Mouse (Mus musculus): ENCODE results near the gene Rpl18. TPM values are rescaled to one million over a fixed set of nuclear protein-coding genes. Genes with fewer than 3 reads are reported as not detected.

The Rpl18 gene
- polyA plus RNA-seq, 1 experiment from 2014 or later: 1,450 TPM

- H3K36me3 ChIP-seq (ENCODE audit: control insufficient read depth, insufficient read depth, low read length): no peaks in the 10 kb centered on the region
- H3K9me3 ChIP-seq (ENCODE audit: control insufficient read depth, low read length): no peaks in the 10 kb centered on the region
- no peak overlapping the region for H3K27ac ChIP-seq (ENCODE audit: low read depth)
- no peak overlapping the region for H3K4me3 ChIP-seq (ENCODE audit: low read depth, low read length)
- ATAC-seq (replicated peaks; ENCODE audit: low FRiP score, low TSS enrichment, low read depth) (no peak), DNase-seq (ENCODE audit: low spot score) (no peak)
- peaks cover 19% of the 10 kb centered on the region for H3K27me3 ChIP-seq (replicated peaks; ENCODE audit: control insufficient read depth, insufficient read depth, low read length)
- H3K4me1 ChIP-seq (replicated peaks; ENCODE audit: control insufficient read depth, insufficient read depth, low read length): peaks cover 2% of the 10 kb centered on the region
- H3K9ac ChIP-seq (ENCODE audit: low read length): no peak overlapping the region
- 14% methylated on average over 6 of the region's 6 CpGs for WGBS
- no peak overlapping the region for H3K4me2 ChIP-seq (ENCODE audit: low read length)
These were observed 20.2 kb upstream of the Rpl18 start for GRCm38 (mm10) chr7:45695098-45695497.

DNA sequence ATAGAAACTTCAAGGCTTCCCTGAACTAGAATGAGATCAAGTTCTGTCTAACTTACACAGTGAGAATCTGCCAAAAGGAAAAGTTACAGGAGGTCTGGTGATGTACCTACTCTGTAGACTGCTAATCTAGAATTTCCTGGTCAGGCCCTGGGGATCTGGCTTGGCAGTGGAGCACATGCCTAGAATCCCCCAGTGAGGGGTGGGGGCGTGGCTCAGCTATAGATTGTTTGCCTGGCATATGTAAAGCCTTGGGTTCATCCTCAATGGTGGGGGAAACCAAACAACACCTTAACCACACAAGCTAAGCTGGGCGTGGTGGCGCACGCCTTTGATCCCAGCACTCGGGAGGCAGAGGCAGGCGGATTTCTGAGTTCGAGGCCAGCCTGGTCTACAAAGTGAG lies 17.4 kb upstream of the Rpl18 start:
- DNase-seq (ENCODE audit: low spot score) (no peak), ATAC-seq (replicated peaks; ENCODE audit: low FRiP score, low TSS enrichment, low read depth) (no peak)
- Histone ChIP-seq H3K9me3 (ENCODE audit: control insufficient read depth, low read length) (no peaks in the 10 kb centered on the region), H3K27ac (ENCODE audit: low read depth) (no peak overlapping the region), H3K27me3 (replicated peaks; ENCODE audit: control insufficient read depth, insufficient read depth, low read length) (peaks cover 23% of the 10 kb centered on the region), H3K9ac (ENCODE audit: low read length) (no peak overlapping the region), H3K4me3 (ENCODE audit: low read depth, low read length) (no peak overlapping the region), H3K4me1 (replicated peaks; ENCODE audit: control insufficient read depth, insufficient read depth, low read length) (peaks cover 7% of the 10 kb centered on the region), H3K36me3 (ENCODE audit: control insufficient read depth, insufficient read depth, low read length) (no peaks in the 10 kb centered on the region), H3K4me2 (ENCODE audit: low read length) (no peak overlapping the region)
- 87% methylated on average over 6 of the region's 7 CpGs for WGBS

- no peak for DNase-seq (ENCODE audit: low spot score)
- Histone ChIP-seq H3K27ac (ENCODE audit: low read depth) (no peak within 1 kb of the TSS), H3K9ac (ENCODE audit: low read length) (peak within 1 kb of the TSS; percentile 23; the same call in 1 of the 2 replicates), H3K9me3 (ENCODE audit: control insufficient read depth, low read length) (no peaks in the 10 kb centered on the region), H3K4me2 (ENCODE audit: low read length) (peak within 1 kb of the TSS; percentile 71), H3K27me3 (replicated peaks; ENCODE audit: control insufficient read depth, insufficient read depth, low read length) (peaks cover 23% of the 10 kb centered on the region), H3K36me3 (ENCODE audit: control insufficient read depth, insufficient read depth, low read length) (no peaks in the 10 kb centered on the region), H3K4me1 (replicated peaks; ENCODE audit: control insufficient read depth, insufficient read depth, low read length) (peaks cover 14% of the 10 kb centered on the region), H3K4me3 (ENCODE audit: low read depth, low read length) (peak within 1 kb of the TSS; percentile 35)
- 2% methylated on average over 36 of the region's 36 CpGs for WGBS
- ATAC-seq (replicated peaks; ENCODE audit: low FRiP score, low TSS enrichment, low read depth): no peak
These were observed 15.6 kb upstream of the Rpl18 start, which contains the start of gene Car11 for GRCm38 (mm10) chr7:45699523-45700141. TSS of gene Car11 (plus strand) at chr7:45699843.

- WGBS: 2% methylated on average over 20 of the region's 20 CpGs
- ATAC-seq (replicated peaks; ENCODE audit: low FRiP score, low TSS enrichment, low read depth) (no peak), DNase-seq (ENCODE audit: low spot score) (peak; percentile 85)
- peak overlapping the region; percentile 71 for H3K4me2 ChIP-seq (ENCODE audit: low read length)
- no peaks in the 10 kb centered on the region for H3K9me3 ChIP-seq (ENCODE audit: control insufficient read depth, low read length)
- peaks cover 17% of the 10 kb centered on the region for H3K4me1 ChIP-seq (replicated peaks; ENCODE audit: control insufficient read depth, insufficient read depth, low read length)
- H3K27ac ChIP-seq (ENCODE audit: low read depth): no peak overlapping the region
- H3K9ac ChIP-seq (ENCODE audit: low read length): peak overlapping the region; percentile 23; the same call in 1 of the 2 replicates
- H3K36me3 ChIP-seq (ENCODE audit: control insufficient read depth, insufficient read depth, low read length): no peaks in the 10 kb centered on the region
- peaks cover 23% of the 10 kb centered on the region for H3K27me3 ChIP-seq (replicated peaks; ENCODE audit: control insufficient read depth, insufficient read depth, low read length)
- H3K4me3 ChIP-seq (ENCODE audit: low read depth, low read length): peak overlapping the region; percentile 35
These were observed 14.8 kb upstream of the Rpl18 start for GRCm38 (mm10) chr7:45700301-45701015.

GRCm38 (mm10) chr7:45701072-45701471 lies 14.2 kb upstream of the Rpl18 start:
- WGBS: 30% methylated on average over 11 of the region's 11 CpGs
- no peak overlapping the region for H3K27ac ChIP-seq (ENCODE audit: low read depth)
- peak overlapping the region; percentile 35; the same call in 1 of the 2 replicates for H3K4me3 ChIP-seq (ENCODE audit: low read depth, low read length)
- H3K9me3 ChIP-seq (ENCODE audit: control insufficient read depth, low read length): no peaks in the 10 kb centered on the region
- DNase-seq (ENCODE audit: low spot score) (no peak), ATAC-seq (replicated peaks; ENCODE audit: low FRiP score, low TSS enrichment, low read depth) (no peak)
- H3K36me3 ChIP-seq (ENCODE audit: control insufficient read depth, insufficient read depth, low read length): no peaks in the 10 kb centered on the region
- H3K27me3 ChIP-seq (replicated peaks; ENCODE audit: control insufficient read depth, insufficient read depth, low read length): peaks cover 23% of the 10 kb centered on the region
- peak overlapping the region; percentile 71 for H3K4me2 ChIP-seq (ENCODE audit: low read length)
- H3K9ac ChIP-seq (ENCODE audit: low read length): peak overlapping the region; percentile 34; the same call in 1 of the 2 replicates
- H3K4me1 ChIP-seq (replicated peaks; ENCODE audit: control insufficient read depth, insufficient read depth, low read length): peaks cover 23% of the 10 kb centered on the region

GRCm38 (mm10) chr7:45701607-45702006 lies 13.7 kb upstream of the Rpl18 start:
- Histone ChIP-seq H3K27ac (ENCODE audit: low read depth) (no peak overlapping the region), H3K4me1 (replicated peaks; ENCODE audit: control insufficient read depth, insufficient read depth, low read length) (peaks cover 25% of the 10 kb centered on the region), H3K4me2 (ENCODE audit: low read length) (peak overlapping the region; percentile 71), H3K27me3 (replicated peaks; ENCODE audit: control insufficient read depth, insufficient read depth, low read length) (peaks cover 23% of the 10 kb centered on the region), H3K36me3 (ENCODE audit: control insufficient read depth, insufficient read depth, low read length) (no peaks in the 10 kb centered on the region), H3K4me3 (ENCODE audit: low read depth, low read length) (peak overlapping the region; percentile 35; the same call in 1 of the 2 replicates), H3K9me3 (ENCODE audit: control insufficient read depth, low read length) (no peaks in the 10 kb centered on the region), H3K9ac (ENCODE audit: low read length) (no peak overlapping the region)
- no peak for DNase-seq (ENCODE audit: low spot score)
- WGBS: 88% methylated on average over 11 of the region's 11 CpGs
- no peak for ATAC-seq (replicated peaks; ENCODE audit: low FRiP score, low TSS enrichment, low read depth)

- ATAC-seq (replicated peaks; ENCODE audit: low FRiP score, low TSS enrichment, low read depth): no peak
These were observed 12.9 kb upstream of the Rpl18 start for GRCm38 (mm10) chr7:45702316-45702715.

GRCm38 (mm10) chr7:45702809-45703520 lies 12.3 kb upstream of the Rpl18 start:
- no peak for DNase-seq (ENCODE audit: low spot score)
- Histone ChIP-seq H3K9ac (ENCODE audit: low read length) (no peak overlapping the region), H3K9me3 (ENCODE audit: control insufficient read depth, low read length) (no peaks in the 10 kb centered on the region), H3K27ac (ENCODE audit: low read depth) (no peak overlapping the region), H3K4me3 (ENCODE audit: low read depth, low read length) (no peak overlapping the region), H3K4me1 (replicated peaks; ENCODE audit: control insufficient read depth, insufficient read depth, low read length) (peaks cover 36% of the 10 kb centered on the region), H3K36me3 (ENCODE audit: control insufficient read depth, insufficient read depth, low read length) (no peaks in the 10 kb centered on the region), H3K27me3 (replicated peaks; ENCODE audit: control insufficient read depth, insufficient read depth, low read length) (peaks cover 23% of the 10 kb centered on the region), H3K4me2 (ENCODE audit: low read length) (no peak overlapping the region; the same call in 1 of the 2 replicates)
- no peak for ATAC-seq (replicated peaks; ENCODE audit: low FRiP score, low TSS enrichment, low read depth)
- WGBS: 90% methylated on average over 17 of the region's 17 CpGs

More at GRCm38 (mm10) chr7:45702316-45702715, 12.9 kb upstream of the Rpl18 start:
- H3K9ac ChIP-seq (ENCODE audit: low read length): no peak overlapping the region
- no peak for DNase-seq (ENCODE audit: low spot score)
- 91% methylated on average over 11 of the region's 11 CpGs for WGBS
- H3K9me3 ChIP-seq (ENCODE audit: control insufficient read depth, low read length): no peaks in the 10 kb centered on the region
- no peak overlapping the region for H3K4me3 ChIP-seq (ENCODE audit: low read depth, low read length)
- H3K27me3 ChIP-seq (replicated peaks; ENCODE audit: control insufficient read depth, insufficient read depth, low read length): peaks cover 23% of the 10 kb centered on the region
- no peaks in the 10 kb centered on the region for H3K36me3 ChIP-seq (ENCODE audit: control insufficient read depth, insufficient read depth, low read length)
- peaks cover 30% of the 10 kb centered on the region for H3K4me1 ChIP-seq (replicated peaks; ENCODE audit: control insufficient read depth, insufficient read depth, low read length)
- no peak overlapping the region for H3K4me2 ChIP-seq (ENCODE audit: low read length)
- no peak overlapping the region for H3K27ac ChIP-seq (ENCODE audit: low read depth)
